Mouse (Mus musculus) intestine, embryonic 16.5 days (tissue): ENCODE measurements around the gene Abca8a. TPM values are rescaled to one million over a fixed set of nuclear protein-coding genes. Genes with fewer than 3 reads are reported as not detected.

Experiments
- ATAC-seq: fragments of 200-750 bp; cut with Nextera tagmentation; 2 replicates; pipeline ENCODE4 v1.8.0; 2017; ENCODE audit warnings: moderate TSS enrichment, moderate library complexity
- H3K27ac ChIP-seq: fragments of 300-500 bp; sonication (generic); 2 replicates; pipeline ENCODE4 v1.5.1; 2014; ENCODE audit warnings: mild to moderate bottlenecking, low read length
- H3K27me3 ChIP-seq: fragments of 300-500 bp; sonication (generic); replicated peaks from 2 replicates; pipeline ENCODE4 v1.6.1; 2014; ENCODE audit warnings: low read length, control low read depth, mixed read lengths; ENCODE audit not compliant: control insufficient read depth, insufficient read depth
- H3K36me3 ChIP-seq: fragments of 300-500 bp; sonication (generic); 2 replicates; pipeline ENCODE4 v1.6.1; 2014; ENCODE audit warnings: low read length, control low read depth; ENCODE audit not compliant: control insufficient read depth, insufficient read depth
- H3K4me1 ChIP-seq: fragments of 300-500 bp; sonication (generic); 2 replicates; pipeline ENCODE4 v1.6.1; 2014; ENCODE audit warnings: low read length, control low read depth, mixed read lengths; ENCODE audit not compliant: control insufficient read depth, insufficient read depth
- H3K4me2 ChIP-seq: fragments of 300-500 bp; sonication (generic); 2 replicates; pipeline ENCODE4 v1.6.1; 2014; ENCODE audit warnings: low read depth, low read length, control low read depth
- H3K4me3 ChIP-seq: fragments of 300-500 bp; sonication (generic); 2 replicates; pipeline ENCODE4 v1.5.1; 2014; ENCODE audit warnings: mild to moderate bottlenecking, low read length
- H3K9ac ChIP-seq: fragments of 300-500 bp; sonication (generic); 2 replicates; pipeline ENCODE4 v1.6.1; 2014; ENCODE audit warnings: low read depth, low read length
- H3K9me3 ChIP-seq: fragments of 300-500 bp; sonication (generic); 2 replicates; pipeline ENCODE4 v1.6.1; 2016; ENCODE audit warnings: low read length, control low read depth; ENCODE audit not compliant: control insufficient read depth
- WGBS: fragments of 180-500 bp; shearing (Covaris S2); extraction: QIAGEN DNeasy Blood & Tissue Kit; methylation state at CpG from one replicate; pipeline ENCODE4 v1.1.7; 2014; 5-methylcytosine and 5-hydroxymethylcytosine counted together
- polyA plus RNA-seq: library from polyadenylated mRNA; unstranded; fragments of >200 nt; fragmentation: Nextera tagmentation; extraction: Ambion mirVana; gene quantifications from 2 replicates; pipeline ENCODE4 v1.2.1, GENCODE M21; 2015

The Abca8a gene
- polyA plus RNA-seq, 1 experiment from 2014 or later: 0.67 TPM

GRCm38 (mm10) chr11:110072158-110072557 lies 23.6 kb downstream of the Abca8a start:
- no peak for ATAC-seq

GRCm38 (mm10) chr11:110061032-110061431 lies 34.7 kb downstream of the Abca8a start:
- Histone ChIP-seq H3K9ac (no peak overlapping the region), H3K27me3 (no peaks in the 10 kb centered on the region), H3K4me3 (no peak overlapping the region), H3K4me2 (no peak overlapping the region), H3K36me3 (no peaks in the 10 kb centered on the region), H3K27ac (no peak overlapping the region), H3K9me3 (no peaks in the 10 kb centered on the region), H3K4me1 (no peaks in the 10 kb centered on the region)
- ATAC-seq: no peak
- WGBS: 49% methylated on average over 4 of the region's 4 CpGs

More at GRCm38 (mm10) chr11:110072158-110072557, 23.6 kb downstream of the Abca8a start:
- H3K9me3 ChIP-seq: no peaks in the 10 kb centered on the region
- H3K9ac ChIP-seq: no peak overlapping the region
- no peak overlapping the region for H3K4me3 ChIP-seq
- no peaks in the 10 kb centered on the region for H3K27me3 ChIP-seq
- no peak overlapping the region for H3K4me2 ChIP-seq
- WGBS: 66% methylated on average over 3 of the region's 3 CpGs
- H3K4me1 ChIP-seq: no peaks in the 10 kb centered on the region
- H3K27ac ChIP-seq: no peak overlapping the region
- no peaks in the 10 kb centered on the region for H3K36me3 ChIP-seq

- Histone ChIP-seq H3K9me3 (no peaks in the 10 kb centered on the region), H3K36me3 (no peaks in the 10 kb centered on the region), H3K9ac (no peak overlapping the region), H3K4me3 (no peak overlapping the region), H3K4me1 (no peaks in the 10 kb centered on the region), H3K4me2 (no peak overlapping the region), H3K27ac (no peak overlapping the region), H3K27me3 (no peaks in the 10 kb centered on the region)
- 44% methylated on average over 2 of the region's 2 CpGs for WGBS
- peak; percentile 93 for ATAC-seq
Observed at GRCm38 (mm10) chr11:110060127-110060526, 35.7 kb downstream of the Abca8a start.

GRCm38 (mm10) chr11:110053681-110054080 lies 42.1 kb downstream of the Abca8a start:
- 56% methylated on average over 3 of the region's 3 CpGs for WGBS
- Histone ChIP-seq H3K27me3 (no peaks in the 10 kb centered on the region), H3K4me2 (no peak overlapping the region), H3K4me3 (no peak overlapping the region), H3K36me3 (no peaks in the 10 kb centered on the region), H3K27ac (no peak overlapping the region), H3K9me3 (no peaks in the 10 kb centered on the region), H3K9ac (no peak overlapping the region), H3K4me1 (no peaks in the 10 kb centered on the region)
- no peak for ATAC-seq

- H3K27me3 ChIP-seq: no peaks in the 10 kb centered on the region
- H3K36me3 ChIP-seq: no peaks in the 10 kb centered on the region
- H3K4me3 ChIP-seq: no peak overlapping the region
- no peak overlapping the region for H3K27ac ChIP-seq
- H3K9me3 ChIP-seq: no peaks in the 10 kb centered on the region
- no peaks in the 10 kb centered on the region for H3K4me1 ChIP-seq
- H3K4me2 ChIP-seq: no peak overlapping the region
- WGBS: 91% methylated on average over 2 of the region's 2 CpGs
- H3K9ac ChIP-seq: no peak overlapping the region
- no peak for ATAC-seq
Observed at GRCm38 (mm10) chr11:110037795-110038194, 58.0 kb downstream of the Abca8a start.

GRCm38 (mm10) chr11:110028913-110029695 lies 66.7 kb downstream of the Abca8a start:
- Histone ChIP-seq H3K4me3 (no peak overlapping the region), H3K4me2 (no peak overlapping the region), H3K9ac (no peak overlapping the region), H3K36me3 (no peaks in the 10 kb centered on the region), H3K27ac (no peak overlapping the region), H3K27me3 (no peaks in the 10 kb centered on the region), H3K9me3 (no peaks in the 10 kb centered on the region), H3K4me1 (0 out of 2 replicates have a peak, but pooled peaks cover 4% of the 10 kb centered on the region)
- peak; percentile 65 for ATAC-seq
- 25% methylated on average over 7 of the region's 7 CpGs for WGBS

GRCm38 (mm10) chr11:110010836-110011546 lies 84.8 kb downstream of the Abca8a start:
- WGBS: 55% methylated on average over 2 of the region's 2 CpGs
- no peaks in the 10 kb centered on the region for H3K4me1 ChIP-seq
- no peaks in the 10 kb centered on the region for H3K9me3 ChIP-seq
- no peak for ATAC-seq
- no peak overlapping the region for H3K27ac ChIP-seq
- no peak overlapping the region for H3K4me3 ChIP-seq
- no peaks in the 10 kb centered on the region for H3K27me3 ChIP-seq
- no peak overlapping the region for H3K9ac ChIP-seq
- no peaks in the 10 kb centered on the region for H3K36me3 ChIP-seq
- no peak overlapping the region for H3K4me2 ChIP-seq

GRCm38 (mm10) chr11:109995624-109996023 lies 100.2 kb downstream of the Abca8a start, which contains the start of gene Abca8b:
Abca8b (minus strand) TSS chr11:109995845.
- H3K36me3 ChIP-seq: no peaks in the 10 kb centered on the region
- peak within 1 kb of the TSS; percentile 60 for H3K4me2 ChIP-seq
- H3K4me3 ChIP-seq: peak within 1 kb of the TSS; percentile 37
- 0 out of 2 replicates have a peak within 1 kb of the TSS, but pooled peaks have one; percentile 41 for H3K9ac ChIP-seq
- WGBS: 0% methylated on average over 15 of the region's 15 CpGs
- ATAC-seq: peak; percentile 99
- no peak within 1 kb of the TSS for H3K27ac ChIP-seq
- H3K27me3 ChIP-seq: no peaks in the 10 kb centered on the region
- no peaks in the 10 kb centered on the region for H3K9me3 ChIP-seq
- peaks cover 4% of the 10 kb centered on the region; the same call in 1 of the 2 replicates for H3K4me1 ChIP-seq

- H3K4me3 ChIP-seq: 0 out of 2 replicates have a peak overlapping the region, but pooled peaks have one; percentile 3
- H3K27ac ChIP-seq: no peak overlapping the region
- H3K4me2 ChIP-seq: peak overlapping the region; percentile 60; the same call in 1 of the 2 replicates
- no peaks in the 10 kb centered on the region for H3K9me3 ChIP-seq
- H3K36me3 ChIP-seq: no peaks in the 10 kb centered on the region
- peak; percentile 47 for ATAC-seq
- no peaks in the 10 kb centered on the region for H3K27me3 ChIP-seq
- H3K9ac ChIP-seq: 0 out of 2 replicates have a peak overlapping the region, but pooled peaks have one; percentile 21
- H3K4me1 ChIP-seq: peaks cover 4% of the 10 kb centered on the region; the same call in 1 of the 2 replicates
- 5% methylated on average over 3 of the region's 3 CpGs for WGBS
Observed at GRCm38 (mm10) chr11:109995013-109995412, 100.8 kb downstream of the Abca8a start.
